Mouse (Mus musculus) kidney, adult 2 months (tissue): ENCODE measurements around the gene Lrrfip1.

Source experiments
- CTCF ChIP-seq: fragments of 200-500 bp; conservative IDR thresholded peaks from 2 replicates; pipeline ENCODE4 v1.5.1; 2011; ENCODE audit warnings: low read depth, mild to moderate bottlenecking, control low read depth, low read length, moderate library complexity, mixed read lengths; ENCODE audit not compliant: insufficient read depth, insufficient read length
- POLR2A ChIP-seq: fragments of 200-500 bp; IDR thresholded peaks from one replicate; pipeline ENCODE4 v1.6.1; 2011; ENCODE audit warnings: low read depth, low read length, control low read depth

DNA sequence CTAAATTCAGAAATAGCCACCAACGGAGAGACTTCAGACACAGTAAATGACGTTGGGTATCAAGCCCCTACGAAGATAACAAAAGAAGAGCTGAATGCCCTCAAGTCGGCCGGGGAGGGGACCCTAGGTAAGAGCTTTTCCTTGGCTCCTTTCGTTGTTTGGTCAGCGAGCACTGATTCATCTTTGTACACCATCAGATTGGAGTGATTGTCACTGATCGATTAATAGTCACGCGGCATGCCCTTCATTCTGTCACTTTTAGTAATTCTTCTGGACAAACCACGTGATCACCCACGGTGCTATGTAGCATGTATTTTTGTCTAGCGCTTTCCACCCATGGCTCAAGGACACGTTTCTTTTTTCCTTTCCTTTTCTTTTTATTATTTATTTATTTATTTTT lies 113.6 kb downstream of the Lrrfip1 start:
- TF ChIP-seq POLR2A (no peak), CTCF (no peak)
